Mouse (Mus musculus) olfactory bulb, adult 2 months (tissue): ENCODE data around the gene Mpzl1.

Source experiments
- CTCF ChIP-seq: fragments of 200-500 bp; IDR thresholded peaks from 2 replicates; pipeline ENCODE4 v1.5.1; 2012; ENCODE audit warnings: low read depth, mild to moderate bottlenecking, low read length, moderate library complexity; ENCODE audit not compliant: insufficient read depth
- POLR2A ChIP-seq: fragments of 200-500 bp; IDR thresholded peaks from 2 replicates; pipeline ENCODE4 v1.6.1; 2012; ENCODE audit warnings: mild to moderate bottlenecking, low read depth, low read length, moderate library complexity; ENCODE audit not compliant: insufficient read depth

- TF ChIP-seq CTCF (no peak), POLR2A (no peak)
Measured at GRCm38 (mm10) chr1:165617166-165617891, 17.0 kb downstream of the Mpzl1 start.
